Mouse (Mus musculus): Measurements from ENCODE around the gene Olfr2. TPM values are rescaled to one million over a fixed set of nuclear protein-coding genes. Genes with fewer than 3 reads are reported as not detected.
"Not testable (repeated sequence)": the region's sequence is repeated elsewhere in the genome, so short reads cannot be mapped to it uniquely, and the experiment has no call there.

The Olfr2 gene
- polyA plus RNA-seq, 1 experiment: not detected

GRCm38 (mm10) chr7:107004169-107004568, 1.7 kb downstream of the Olfr2 start:
- no peaks in the 10 kb centered on the region for H3K27me3 ChIP-seq (ENCODE audit: control insufficient read depth, insufficient read depth, low read length)
- TF ChIP-seq POLR2A (IDR thresholded peaks at IDR 0.05; ENCODE audit: control insufficient read depth, extremely low read depth, insufficient read depth, low read length, poor library complexity) (no peak), CTCF (IDR thresholded peaks at IDR 0.05; ENCODE audit: borderline replicate concordance, control insufficient read depth, extremely low read depth, insufficient read depth, low read length, poor library complexity) (no peak)
- no peak overlapping the region for H3K27ac ChIP-seq (ENCODE audit: control insufficient read depth, insufficient read depth, low read length)
- H3K4me3 ChIP-seq (ENCODE audit: control insufficient read depth, insufficient read depth, low read length): no peak overlapping the region
- WGBS: 37% methylated on average over 3 of the region's 3 CpGs
- no peaks in the 10 kb centered on the region for H3K4me1 ChIP-seq (replicated peaks; ENCODE audit: control insufficient read depth, insufficient read depth, low read length)
- no peaks in the 10 kb centered on the region for H3K36me3 ChIP-seq (ENCODE audit: control insufficient read depth, insufficient read depth, low read length)
- DNase-seq: no peak

GRCm38 (mm10) chr7:107000798-107001197, 5.1 kb downstream of the Olfr2 start:
- no peak overlapping the region for H3K4me3 ChIP-seq (ENCODE audit: control insufficient read depth, insufficient read depth, low read length)
- H3K4me1 ChIP-seq (replicated peaks; ENCODE audit: control insufficient read depth, insufficient read depth, low read length): no peaks in the 10 kb centered on the region
- DNase-seq: no peak
- 93% methylated on average over 7 of the region's 7 CpGs for WGBS
- H3K27ac ChIP-seq (ENCODE audit: control insufficient read depth, insufficient read depth, low read length): no peak overlapping the region
- no peaks in the 10 kb centered on the region for H3K36me3 ChIP-seq (ENCODE audit: control insufficient read depth, insufficient read depth, low read length)
- no peaks in the 10 kb centered on the region for H3K27me3 ChIP-seq (ENCODE audit: control insufficient read depth, insufficient read depth, low read length)
- TF ChIP-seq CTCF (IDR thresholded peaks at IDR 0.05; ENCODE audit: borderline replicate concordance, control insufficient read depth, extremely low read depth, insufficient read depth, low read length, poor library complexity) (no peak), POLR2A (IDR thresholded peaks at IDR 0.05; ENCODE audit: control insufficient read depth, extremely low read depth, insufficient read depth, low read length, poor library complexity) (no peak)

- Histone ChIP-seq H3K4me3 (ENCODE audit: control insufficient read depth, insufficient read depth, low read length) (no peak overlapping the region), H3K36me3 (ENCODE audit: control insufficient read depth, insufficient read depth, low read length) (no peaks in the 10 kb centered on the region), H3K27me3 (ENCODE audit: control insufficient read depth, insufficient read depth, low read length) (no peaks in the 10 kb centered on the region), H3K27ac (ENCODE audit: control insufficient read depth, insufficient read depth, low read length) (no peak overlapping the region), H3K4me1 (replicated peaks; ENCODE audit: control insufficient read depth, insufficient read depth, low read length) (no peaks in the 10 kb centered on the region)
- no peak for DNase-seq
- 94% methylated on average over 3 of the region's 3 CpGs for WGBS
- TF ChIP-seq CTCF (IDR thresholded peaks at IDR 0.05; ENCODE audit: borderline replicate concordance, control insufficient read depth, extremely low read depth, insufficient read depth, low read length, poor library complexity): no peak
These were observed 20.6 kb downstream of the Olfr2 start for GRCm38 (mm10) chr7:106985236-106985635.

GRCm38 (mm10) chr7:106975353-106975752, 30.5 kb downstream of the Olfr2 start, which contains the start of gene Olfr711:
Olfr711 (minus strand) TSS chr7:106975453.
- no peaks in the 10 kb centered on the region for H3K4me1 ChIP-seq (replicated peaks; ENCODE audit: control insufficient read depth, insufficient read depth, low read length)
- WGBS: 77% methylated on average over 1 of the region's 1 CpGs
- no peak for DNase-seq
- H3K27ac ChIP-seq (ENCODE audit: control insufficient read depth, insufficient read depth, low read length): no peak within 1 kb of the TSS
- TF ChIP-seq CTCF (IDR thresholded peaks at IDR 0.05; ENCODE audit: borderline replicate concordance, control insufficient read depth, extremely low read depth, insufficient read depth, low read length, poor library complexity) (no peak), POLR2A (IDR thresholded peaks at IDR 0.05; ENCODE audit: control insufficient read depth, extremely low read depth, insufficient read depth, low read length, poor library complexity) (no peak)
- no peaks in the 10 kb centered on the region for H3K36me3 ChIP-seq (ENCODE audit: control insufficient read depth, insufficient read depth, low read length)
- no peak within 1 kb of the TSS for H3K4me3 ChIP-seq (ENCODE audit: control insufficient read depth, insufficient read depth, low read length)
- no peaks in the 10 kb centered on the region for H3K27me3 ChIP-seq (ENCODE audit: control insufficient read depth, insufficient read depth, low read length)

GRCm38 (mm10) chr7:106967503-106967902, 38.4 kb downstream of the Olfr2 start:
- not testable (repeated sequence) for DNase-seq

GRCm38 (mm10) chr7:106963837-106964236, 42.0 kb downstream of the Olfr2 start, which contains the start of gene Olfr6:
Olfr6 (minus strand) TSS chr7:106963937.
- Histone ChIP-seq H3K36me3 (ENCODE audit: control insufficient read depth, insufficient read depth, low read length) (no peaks in the 10 kb centered on the region), H3K27me3 (ENCODE audit: control insufficient read depth, insufficient read depth, low read length) (no peaks in the 10 kb centered on the region), H3K4me1 (replicated peaks; ENCODE audit: control insufficient read depth, insufficient read depth, low read length) (no peaks in the 10 kb centered on the region), H3K27ac (ENCODE audit: control insufficient read depth, insufficient read depth, low read length) (no peak within 1 kb of the TSS), H3K4me3 (ENCODE audit: control insufficient read depth, insufficient read depth, low read length) (no peak within 1 kb of the TSS)
- TF ChIP-seq POLR2A (IDR thresholded peaks at IDR 0.05; ENCODE audit: control insufficient read depth, extremely low read depth, insufficient read depth, low read length, poor library complexity) (no peak), CTCF (IDR thresholded peaks at IDR 0.05; ENCODE audit: borderline replicate concordance, control insufficient read depth, extremely low read depth, insufficient read depth, low read length, poor library complexity) (no peak)
- no peak for DNase-seq
- WGBS: 91% methylated on average over 1 of the region's 1 CpGs

More at GRCm38 (mm10) chr7:106967503-106967902, 38.4 kb downstream of the Olfr2 start:
- H3K27ac ChIP-seq (ENCODE audit: control insufficient read depth, insufficient read depth, low read length); H3K4me3 ChIP-seq (ENCODE audit: control insufficient read depth, insufficient read depth, low read length); H3K36me3 ChIP-seq (ENCODE audit: control insufficient read depth, insufficient read depth, low read length); H3K27me3 ChIP-seq (ENCODE audit: control insufficient read depth, insufficient read depth, low read length); H3K4me1 ChIP-seq (replicated peaks; ENCODE audit: control insufficient read depth, insufficient read depth, low read length): not testable (repeated sequence)

GRCm38 (mm10) chr7:106948212-106948611, 57.7 kb downstream of the Olfr2 start, which contains the start of gene Olfr710:
Olfr710 (minus strand) TSS chr7:106948312.
- no peak within 1 kb of the TSS for H3K27ac ChIP-seq (ENCODE audit: control insufficient read depth, insufficient read depth, low read length)
- WGBS: 90% methylated on average over 3 of the region's 3 CpGs
- TF ChIP-seq CTCF (IDR thresholded peaks at IDR 0.05; ENCODE audit: borderline replicate concordance, control insufficient read depth, extremely low read depth, insufficient read depth, low read length, poor library complexity) (no peak), POLR2A (IDR thresholded peaks at IDR 0.05; ENCODE audit: control insufficient read depth, extremely low read depth, insufficient read depth, low read length, poor library complexity) (no peak)

More at GRCm38 (mm10) chr7:106948212-106948611, 57.7 kb downstream of the Olfr2 start, which contains the start of gene Olfr710:
- Histone ChIP-seq H3K27me3 (ENCODE audit: control insufficient read depth, insufficient read depth, low read length) (no peaks in the 10 kb centered on the region), H3K4me1 (replicated peaks; ENCODE audit: control insufficient read depth, insufficient read depth, low read length) (no peaks in the 10 kb centered on the region), H3K36me3 (ENCODE audit: control insufficient read depth, insufficient read depth, low read length) (no peaks in the 10 kb centered on the region), H3K4me3 (ENCODE audit: control insufficient read depth, insufficient read depth, low read length) (no peak within 1 kb of the TSS)
- DNase-seq: no peak

Other genes starting within 250 kb of the Olfr2 start
- not detected in 2 replicates for gene Olfr699, start 212.9 kb downstream of the Olfr2 start, polyA plus RNA-seq (2012; rRNA removed)
- not detected in 2 replicates for gene Olfr700, start 197.2 kb downstream of the Olfr2 start, polyA plus RNA-seq (2012; rRNA removed)
- gene Olfr701, start 191.9 kb downstream of the Olfr2 start, polyA plus RNA-seq (2012; rRNA removed): 0.09 TPM in 1 of 2 replicates, not detected in the other
- not detected in 2 replicates for gene Olfr702, start 172.2 kb downstream of the Olfr2 start, polyA plus RNA-seq (2012; rRNA removed)
- not detected in 2 replicates for gene Olfr703, start 162.7 kb downstream of the Olfr2 start, polyA plus RNA-seq (2012; rRNA removed)
- gene Olfr704, start 142.9 kb downstream of the Olfr2 start, polyA plus RNA-seq (2012; rRNA removed): not detected in 2 replicates
- not detected in 2 replicates for gene Olfr705, start 129.2 kb downstream of the Olfr2 start, polyA plus RNA-seq (2012; rRNA removed)
- not detected in 2 replicates for gene Olfr706, start 117.9 kb downstream of the Olfr2 start, polyA plus RNA-seq (2012; rRNA removed)
- gene Olfr707, start 104.8 kb downstream of the Olfr2 start, polyA plus RNA-seq (2012; rRNA removed): not detected in 2 replicates
- gene Olfr1532-ps1, start 98.1 kb downstream of the Olfr2 start, polyA plus RNA-seq (2012; rRNA removed): not detected in 2 replicates
- not detected in 2 replicates for gene Olfr709-ps1, start 73.9 kb downstream of the Olfr2 start, polyA plus RNA-seq (2012; rRNA removed)
- gene Olfr710, start 57.8 kb downstream of the Olfr2 start, polyA plus RNA-seq (2012; rRNA removed): not detected in 2 replicates
- gene Olfr6, start 42.1 kb downstream of the Olfr2 start, polyA plus RNA-seq (2012; rRNA removed): not detected in 2 replicates
- not detected in 2 replicates for gene Olfr711, start 30.6 kb downstream of the Olfr2 start, polyA plus RNA-seq (2012; rRNA removed)
- not detected in 2 replicates for gene Olfr713, start 25.1 kb upstream of the Olfr2 start, polyA plus RNA-seq (2012; rRNA removed)
- not detected in 2 replicates for gene Olfr714, start 64.9 kb upstream of the Olfr2 start, polyA plus RNA-seq (2012; rRNA removed)
- gene Olfr17, start 87.1 kb upstream of the Olfr2 start, polyA plus RNA-seq (2012; rRNA removed): not detected in 2 replicates
- not detected in 2 replicates for gene Olfr715b, start 104.3 kb upstream of the Olfr2 start, polyA plus RNA-seq (2012; rRNA removed)
- gene Olfr715, start 125.0 kb upstream of the Olfr2 start, polyA plus RNA-seq (2012; rRNA removed): not detected in 2 replicates
- not detected in 2 replicates for gene Olfr716, start 132.3 kb upstream of the Olfr2 start, polyA plus RNA-seq (2012; rRNA removed)
- gene Nlrp14, start 160.9 kb upstream of the Olfr2 start, polyA plus RNA-seq (2012; rRNA removed): 0.09 TPM in 1 of 2 replicates, not detected in the other
- gene Rbmxl2, start 203.4 kb upstream of the Olfr2 start, polyA plus RNA-seq (2012; rRNA removed): 0.07 TPM in 1 of 2 replicates, not detected in the other

All from thymus, adult 2 months (tissue).